Mouse (Mus musculus) ES-Bruce4 (cell line): Measurements from ENCODE around the gene Tigd3.

Source experiments
- CTCF ChIP-seq: IDR thresholded peaks from one replicate; pipeline ENCODE4 v1.8.1; 2011; ENCODE audit warnings: low read depth, low read length
- EP300 ChIP-seq: IDR thresholded peaks from 2 replicates; pipeline ENCODE4 v1.6.1; 2011; ENCODE audit warnings: low read depth, low read length; ENCODE audit not compliant: insufficient read depth

GRCm38 (mm10) chr19:5927026-5927425 is 33.1 kb upstream of the Tigd3 start:
- no peak for TF ChIP-seq CTCF
- no peak for TF ChIP-seq EP300
